Mouse (Mus musculus) thymus, adult 2 months (tissue): ENCODE results near the gene Zc3h7b. TPM values are rescaled to one million over a fixed set of nuclear protein-coding genes. Genes with fewer than 3 reads are reported as not detected.

Source experiments
- DNase-seq: peaks from one replicate; pipeline ENCODE4 v3.0.0; 2021
- H3K27ac ChIP-seq: fragments of 200-500 bp; 2 replicates; pipeline ENCODE4 v1.5.1; 2012; ENCODE audit warnings: low read length, control low read depth; ENCODE audit not compliant: control insufficient read depth, insufficient read depth
- H3K27me3 ChIP-seq: fragments of 200-500 bp; 2 replicates; pipeline ENCODE4 v1.6.1; 2012; ENCODE audit warnings: mild to moderate bottlenecking, low read length, moderate library complexity, mixed read lengths; ENCODE audit not compliant: control insufficient read depth, insufficient read depth
- H3K36me3 ChIP-seq: fragments of 200-500 bp; 2 replicates; pipeline ENCODE4 v1.6.1; 2012; ENCODE audit warnings: mild to moderate bottlenecking, low read length, moderate library complexity; ENCODE audit not compliant: control insufficient read depth, insufficient read depth
- H3K4me1 ChIP-seq: fragments of 200-500 bp; replicated peaks from 2 replicates; pipeline ENCODE4 v1.6.1; 2012; ENCODE audit warnings: low read length; ENCODE audit not compliant: control insufficient read depth, insufficient read depth
- H3K4me3 ChIP-seq: fragments of 200-500 bp; 2 replicates; pipeline ENCODE4 v1.5.1; 2012; ENCODE audit warnings: mild to moderate bottlenecking, low read length, control low read depth, moderate library complexity; ENCODE audit not compliant: control insufficient read depth, insufficient read depth
- CTCF ChIP-seq: fragments of 200-500 bp; IDR thresholded peaks from 2 replicates; pipeline ENCODE4 v1.5.1; 2012; ENCODE audit warnings: mild to moderate bottlenecking, control low read depth, low read length, moderate library complexity, borderline replicate concordance; ENCODE audit not compliant: control insufficient read depth, poor library complexity, insufficient read depth; ENCODE audit errors: extremely low read depth
- POLR2A ChIP-seq: fragments of 200-500 bp; IDR thresholded peaks from 2 replicates; pipeline ENCODE4 v1.6.1; 2012; ENCODE audit warnings: mild to moderate bottlenecking, low read length, control low read depth, moderate library complexity; ENCODE audit not compliant: control insufficient read depth, poor library complexity, insufficient read depth; ENCODE audit errors: extremely low read depth
- WGBS: fragments of 180-500 bp; shearing (Covaris S2); methylation state at CpG from one replicate; pipeline ENCODE4 v1.1.7; 2018; 5-methylcytosine and 5-hydroxymethylcytosine counted together
- polyA plus RNA-seq: library from polyadenylated mRNA; depleted of rRNA; stranded (reverse); fragments of >200 nt; gene quantifications from 2 replicates; pipeline ENCODE4 v1.2.3, GENCODE M21; 2012

Gene Zc3h7b
- polyA plus RNA-seq, 1 experiment, result 42.3 TPM

GRCm38 (mm10) chr15:81785701-81786100 is 40.8 kb downstream of the Zc3h7b start:
- TF ChIP-seq POLR2A, result no peak
- TF ChIP-seq CTCF, result no peak
- no peaks in the 10 kb centered on the region for H3K27me3 ChIP-seq
- H3K4me1 ChIP-seq, result no peaks in the 10 kb centered on the region
- no peak overlapping the region for H3K27ac ChIP-seq
- WGBS, result 97% methylated on average over 8 of the region's 8 CpGs
- H3K4me3 ChIP-seq, result no peak overlapping the region
- H3K36me3 ChIP-seq, result peaks cover 12% of the 10 kb centered on the region
- DNase-seq, result no peak

GRCm38 (mm10) chr15:81787525-81787924 is 42.7 kb downstream of the Zc3h7b start:
- no peak overlapping the region for H3K4me3 ChIP-seq
- WGBS, result 99% methylated on average over 13 of the region's 13 CpGs

GRCm38 (mm10) chr15:81792444-81792843 is 47.6 kb downstream of the Zc3h7b start:
- Histone ChIP-seq H3K36me3 (no peaks in the 10 kb centered on the region), H3K4me1 (no peaks in the 10 kb centered on the region), H3K27me3 (no peaks in the 10 kb centered on the region), H3K27ac (no peak overlapping the region), H3K4me3 (no peak overlapping the region)
- TF ChIP-seq CTCF, result no peak
- TF ChIP-seq POLR2A, result no peak
- no peak for DNase-seq
- WGBS, result 96% methylated on average over 9 of the region's 9 CpGs

More at GRCm38 (mm10) chr15:81787525-81787924, 42.7 kb downstream of the Zc3h7b start:
- DNase-seq, result no peak
- no peaks in the 10 kb centered on the region for H3K4me1 ChIP-seq
- no peak for TF ChIP-seq CTCF
- TF ChIP-seq POLR2A, result no peak
- no peaks in the 10 kb centered on the region for H3K27me3 ChIP-seq
- peaks cover 9% of the 10 kb centered on the region; the same call in 1 of the 2 replicates for H3K36me3 ChIP-seq
- no peak overlapping the region for H3K27ac ChIP-seq

GRCm38 (mm10) chr15:81796228-81796627 is 51.4 kb downstream of the Zc3h7b start:
- WGBS, result 85% methylated on average over 3 of the region's 3 CpGs
- Histone ChIP-seq H3K27ac (no peak overlapping the region), H3K27me3 (no peaks in the 10 kb centered on the region)

DNA sequence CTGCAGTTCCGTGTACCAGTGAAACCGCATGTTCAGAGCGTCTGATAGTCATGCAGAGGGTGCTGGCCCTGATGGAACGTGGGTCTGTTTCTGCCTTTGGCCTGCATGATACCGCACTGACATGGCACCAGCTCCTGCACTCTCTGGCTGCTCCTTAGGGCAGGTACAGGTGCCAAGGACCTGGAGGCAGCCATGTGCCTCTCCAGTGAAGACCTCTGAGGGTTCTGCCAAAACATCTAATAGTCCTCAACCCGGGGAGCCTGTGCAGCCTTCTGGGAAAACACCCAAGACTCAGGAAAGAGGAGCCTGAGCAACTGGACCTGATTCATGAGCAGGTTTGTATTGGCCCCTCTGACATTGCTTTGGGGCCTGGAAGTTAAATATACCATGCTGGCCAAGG is 53.0 kb downstream of the Zc3h7b start:
- Histone ChIP-seq H3K4me1 (peaks cover 9% of the 10 kb centered on the region), H3K27ac (no peak overlapping the region), H3K27me3 (no peaks in the 10 kb centered on the region), H3K36me3 (no peaks in the 10 kb centered on the region), H3K4me3 (no peak overlapping the region)
- DNase-seq, result no peak
- 90% methylated on average over 6 of the region's 6 CpGs for WGBS
- no peak for TF ChIP-seq CTCF
- no peak for TF ChIP-seq POLR2A

More at GRCm38 (mm10) chr15:81796228-81796627, 51.4 kb downstream of the Zc3h7b start:
- TF ChIP-seq POLR2A, result no peak
- TF ChIP-seq CTCF, result no peak
- Histone ChIP-seq H3K36me3 (no peaks in the 10 kb centered on the region), H3K4me3 (no peak overlapping the region), H3K4me1 (no peaks in the 10 kb centered on the region)
- peak; percentile 7 for DNase-seq

DNA sequence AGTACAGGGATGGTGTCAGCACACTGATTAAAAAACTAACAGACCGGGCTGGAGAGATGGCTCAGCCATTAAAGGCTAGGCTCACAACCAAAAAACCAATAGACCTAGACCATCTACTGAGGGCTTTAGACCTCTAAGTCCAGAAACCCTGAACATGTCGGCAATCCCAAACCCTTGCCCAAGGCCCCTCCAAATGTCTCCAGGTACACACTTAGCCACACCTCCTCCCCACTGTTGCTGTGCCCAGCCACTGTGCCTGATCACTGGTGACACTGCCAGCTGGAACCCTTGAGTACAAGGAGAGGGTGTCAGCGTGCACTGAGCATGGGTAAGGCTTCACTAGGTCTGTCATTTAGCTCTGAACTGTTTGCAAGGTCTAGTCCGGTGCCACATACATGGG is 53.6 kb downstream of the Zc3h7b start:
- TF ChIP-seq CTCF, result no peak
- no peak for TF ChIP-seq POLR2A
- no peak for DNase-seq
- WGBS, result 95% methylated on average over 4 of the region's 4 CpGs
- Histone ChIP-seq H3K27ac (no peak overlapping the region), H3K4me3 (no peak overlapping the region), H3K4me1 (peaks cover 12% of the 10 kb centered on the region), H3K27me3 (no peaks in the 10 kb centered on the region), H3K36me3 (no peaks in the 10 kb centered on the region)

- no peak for DNase-seq
- no peak overlapping the region for H3K27ac ChIP-seq
- peaks cover 12% of the 10 kb centered on the region for H3K4me1 ChIP-seq
- H3K36me3 ChIP-seq, result no peaks in the 10 kb centered on the region
- 79% methylated on average over 3 of the region's 3 CpGs for WGBS
- no peak for TF ChIP-seq CTCF
- no peak for TF ChIP-seq POLR2A
- H3K4me3 ChIP-seq, result no peak overlapping the region
- H3K27me3 ChIP-seq, result no peaks in the 10 kb centered on the region
These were observed 55.5 kb downstream of the Zc3h7b start for GRCm38 (mm10) chr15:81800391-81800790.
